Mouse (Mus musculus) G1E (cell line): ENCODE measurements around the gene Crabp2. TPM values are rescaled to one million over a fixed set of nuclear protein-coding genes. Genes with fewer than 3 reads are reported as not detected.
"Not testable (repeated sequence)": the region's sequence is repeated elsewhere in the genome, so short reads cannot be mapped to it uniquely, and the experiment has no call there.

Source experiments
- ATAC-seq: 2 replicates; pipeline ENCODE4 v1.8.0; 2016; ENCODE audit warnings: mild to moderate bottlenecking; ENCODE audit not compliant: insufficient number of reproducible peaks, poor library complexity, low FRiP score, severe bottlenecking; ENCODE audit errors: extremely low read depth
- DNase-seq: peaks from one replicate; pipeline ENCODE4 v3.0.0; 2012; ENCODE audit warnings: low spot score
- H3K27me3 ChIP-seq: 2 replicates; pipeline ENCODE4 v1.6.1; 2012; ENCODE audit warnings: mild to moderate bottlenecking, low read length, inconsistent platforms; ENCODE audit not compliant: insufficient read depth
- H3K36me3 ChIP-seq: replicated peaks from 2 replicates; pipeline ENCODE3; 2012; ENCODE audit warnings: mild to moderate bottlenecking, inconsistent platforms
- H3K4me1 ChIP-seq: 2 replicates; pipeline ENCODE4 v1.6.1; 2012; ENCODE audit warnings: low read depth, low read length, inconsistent platforms, mixed read lengths; ENCODE audit not compliant: insufficient read depth
- H3K4me3 ChIP-seq: 2 replicates; pipeline ENCODE4 v1.5.1; 2012; ENCODE audit warnings: low read depth, mild to moderate bottlenecking, inconsistent platforms, low read length, moderate library complexity, mixed read lengths
- H3K9me3 ChIP-seq: replicated peaks from 2 replicates; pipeline ENCODE4 v1.6.1; 2012; ENCODE audit warnings: inconsistent platforms
- CTCF ChIP-seq: IDR thresholded peaks from 2 replicates; pipeline ENCODE4 v1.5.1; 2012; ENCODE audit warnings: low read depth, low read length, inconsistent platforms, mixed read lengths
- GATA1 ChIP-seq: IDR thresholded peaks from 2 replicates; pipeline ENCODE4 v1.6.1; 2012; ENCODE audit warnings: borderline replicate concordance, low read length, inconsistent platforms, mixed read lengths
- GATA2 ChIP-seq: IDR thresholded peaks from 2 replicates; pipeline ENCODE4 v1.6.1; 2012; ENCODE audit warnings: low read depth, low read length, inconsistent platforms, borderline replicate concordance
- POLR2AphosphoS5 ChIP-seq: IDR thresholded peaks from 2 replicates; pipeline ENCODE4 v1.6.1; 2012; ENCODE audit warnings: low read depth, low read length, inconsistent platforms; ENCODE audit not compliant: insufficient replicate concordance
- TAL1 ChIP-seq: conservative IDR thresholded peaks from 2 replicates; pipeline ENCODE4 v1.6.1; 2012; ENCODE audit warnings: low read depth, low read length, inconsistent platforms, mixed read lengths
- polyA plus RNA-seq: library from polyadenylated mRNA; stranded (reverse); fragments of >175 nt; gene quantifications from 2 replicates; pipeline ENCODE4 v1.2.3, GENCODE M21; 2012
- total RNA-seq, 2 experiments: library from RNA; stranded (forward) in 1 of 2; stranded (reverse) in 1 of 2; fragments of 200-1000 nt in 1 of 2; fragments of >200 nt in 1 of 2; fragmentation: Nextera tagmentation in 1 of 2; gene quantifications; 2 replicates each; pipeline ENCODE4 v1.2.3; 2014 to 2017

Crabp2 gene
- not detected in 2 replicates for total RNA-seq (2014; fragmentation: Nextera tagmentation)
- total RNA-seq (2017): 0.38 TPM in 1 of 2 replicates, not detected in the other
- not detected in 2 replicates for polyA plus RNA-seq

GRCm38 (mm10) chr3:87948378-87949265, at the start of gene Crabp2:
Gene Crabp2, plus strand, starts transcription at chr3:87948666.
- Histone ChIP-seq H3K4me3 (no peak within 1 kb of the TSS), H3K36me3 (peaks cover 23% of the 10 kb centered on the region), H3K27me3 (peaks cover 62% of the 10 kb centered on the region), H3K9me3 (no peaks in the 10 kb centered on the region), H3K4me1 (peaks cover 25% of the 10 kb centered on the region)
- no peak for TF ChIP-seq CTCF
- no peak for TF ChIP-seq GATA2
- TF ChIP-seq TAL1: no peak
- no peak for TF ChIP-seq GATA1
- TF ChIP-seq POLR2AphosphoS5: no peak
- DNase-seq (no peak), ATAC-seq (no peak)

GRCm38 (mm10) chr3:87899266-87899665, 49.2 kb upstream of the Crabp2 start:
- no peak for ATAC-seq
- no peak for DNase-seq
- no peaks in the 10 kb centered on the region for H3K27me3 ChIP-seq
- TF ChIP-seq GATA1 (no peak), GATA2 (no peak), TAL1 (no peak), POLR2AphosphoS5 (no peak), CTCF (no peak)
- no peaks in the 10 kb centered on the region for H3K9me3 ChIP-seq
- no peak overlapping the region for H3K4me3 ChIP-seq
- peaks cover 40% of the 10 kb centered on the region for H3K4me1 ChIP-seq
- H3K36me3 ChIP-seq: peaks cover 3% of the 10 kb centered on the region

- no peak overlapping the region for H3K4me3 ChIP-seq
- ATAC-seq (no peak), DNase-seq (no peak)
- TF ChIP-seq CTCF: no peak
- TF ChIP-seq TAL1: no peak
- H3K9me3 ChIP-seq: no peaks in the 10 kb centered on the region
- no peaks in the 10 kb centered on the region for H3K27me3 ChIP-seq
- H3K36me3 ChIP-seq: peaks cover 3% of the 10 kb centered on the region
- H3K4me1 ChIP-seq: peaks cover 43% of the 10 kb centered on the region
These were observed 48.7 kb upstream of the Crabp2 start for GRCm38 (mm10) chr3:87899776-87900175.

GRCm38 (mm10) chr3:87901036-87901624, 47.3 kb upstream of the Crabp2 start:
- H3K9me3 ChIP-seq: no peaks in the 10 kb centered on the region
- peak; percentile 74 for DNase-seq
- H3K36me3 ChIP-seq: peaks cover 3% of the 10 kb centered on the region
- H3K4me3 ChIP-seq: peak overlapping the region; percentile 61
- ATAC-seq: peak; percentile 87
- peaks cover 49% of the 10 kb centered on the region for H3K4me1 ChIP-seq
- no peaks in the 10 kb centered on the region for H3K27me3 ChIP-seq
- TF ChIP-seq GATA2 (peak; percentile 62; the same call in 1 of the 2 replicates), POLR2AphosphoS5 (no peak), TAL1 (peak; percentile 100), CTCF (no peak), GATA1 (no peak)

- H3K4me3 ChIP-seq, DNase-seq, ATAC-seq, H3K9me3 ChIP-seq, H3K27me3 ChIP-seq, H3K36me3 ChIP-seq: not testable (repeated sequence)
- H3K4me1 ChIP-seq: peaks cover 49% of the 10 kb centered on the region
These were observed 46.5 kb upstream of the Crabp2 start for GRCm38 (mm10) chr3:87901959-87902358.

GRCm38 (mm10) chr3:87903821-87904220, 44.6 kb upstream of the Crabp2 start:
- no peak for TF ChIP-seq POLR2AphosphoS5
- TF ChIP-seq TAL1: no peak
- no peak for TF ChIP-seq CTCF
- TF ChIP-seq GATA1: no peak
- no peak for TF ChIP-seq GATA2
- H3K9me3 ChIP-seq: no peaks in the 10 kb centered on the region
- ATAC-seq: no peak
- H3K4me1 ChIP-seq: peaks cover 58% of the 10 kb centered on the region
- no peaks in the 10 kb centered on the region for H3K27me3 ChIP-seq
- H3K36me3 ChIP-seq: peaks cover 18% of the 10 kb centered on the region
- no peak overlapping the region; the same call in 1 of the 2 replicates for H3K4me3 ChIP-seq
- no peak for DNase-seq
